Mouse (Mus musculus): ENCODE measurements around the gene Psenen. TPM values are rescaled to one million over a fixed set of nuclear protein-coding genes. Genes with fewer than 3 reads are reported as not detected.

Psenen gene
- total RNA-seq, 2 experiments from 2014 or later: 162 to 216 TPM

DNA sequence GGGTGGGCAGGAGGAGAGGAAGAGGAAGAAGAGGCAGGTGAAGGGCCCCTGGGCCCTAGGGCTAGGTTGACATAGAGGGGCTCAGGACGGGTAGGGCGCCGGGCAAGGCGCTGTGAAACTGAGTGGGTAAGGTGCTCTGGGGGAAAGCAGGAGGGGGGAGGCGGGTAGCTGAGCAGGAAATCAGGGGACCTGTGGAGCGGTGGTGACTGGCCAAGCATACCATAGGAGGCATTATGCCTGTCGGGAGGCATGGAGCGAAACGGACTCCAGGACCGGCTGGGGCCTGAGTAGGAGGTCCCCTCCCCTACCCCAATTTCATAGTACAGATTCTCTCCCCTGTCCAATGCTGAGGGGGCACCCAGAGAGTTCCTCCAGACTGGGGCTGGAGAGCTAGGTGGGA, 40.6 kb downstream of the Psenen start:
- ATAC-seq (ENCODE audit: poor library complexity, severe bottlenecking): no peak

DNA sequence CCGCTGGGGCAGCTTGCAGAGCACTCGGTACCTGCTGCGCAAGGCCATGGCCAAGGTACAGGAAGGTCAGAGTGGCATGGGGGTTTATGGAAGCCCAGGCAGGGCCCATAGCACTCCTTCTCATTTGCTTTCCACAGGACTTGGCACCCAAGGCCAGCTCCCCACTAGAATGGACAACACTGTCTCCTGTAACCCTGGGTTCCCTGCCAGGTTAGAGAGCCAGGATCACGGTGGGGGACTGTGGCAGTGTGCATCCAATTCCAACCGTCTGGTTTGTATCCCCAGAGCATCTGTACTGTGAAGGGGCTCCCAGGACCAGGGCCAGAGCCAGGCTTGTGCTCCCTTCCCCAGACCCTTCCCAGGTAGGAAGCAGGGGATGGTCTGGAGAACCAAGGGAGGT, 42.6 kb downstream of the Psenen start:
- ATAC-seq (ENCODE audit: poor library complexity, severe bottlenecking): no peak

DNA sequence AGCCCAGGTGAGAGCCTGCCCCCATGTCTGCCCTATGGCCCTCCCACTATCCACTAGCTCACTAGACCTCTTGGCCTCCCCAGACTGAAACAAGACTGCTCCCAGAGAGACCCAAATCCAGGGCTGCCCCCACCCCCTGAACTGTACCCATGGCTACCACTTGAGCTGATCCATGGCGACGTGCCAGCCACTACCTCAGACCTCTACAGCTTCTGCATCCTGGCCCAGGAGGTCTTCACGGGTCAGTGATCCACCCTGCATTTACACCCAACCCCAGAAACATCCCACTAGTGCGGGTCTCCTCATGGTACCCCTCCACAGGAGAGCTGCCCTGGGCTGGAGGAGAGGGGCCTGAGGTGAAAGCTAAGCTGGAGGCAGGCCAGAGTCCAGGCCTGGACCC, 43.0 kb downstream of the Psenen start:
- ATAC-seq (ENCODE audit: poor library complexity, severe bottlenecking): no peak

DNA sequence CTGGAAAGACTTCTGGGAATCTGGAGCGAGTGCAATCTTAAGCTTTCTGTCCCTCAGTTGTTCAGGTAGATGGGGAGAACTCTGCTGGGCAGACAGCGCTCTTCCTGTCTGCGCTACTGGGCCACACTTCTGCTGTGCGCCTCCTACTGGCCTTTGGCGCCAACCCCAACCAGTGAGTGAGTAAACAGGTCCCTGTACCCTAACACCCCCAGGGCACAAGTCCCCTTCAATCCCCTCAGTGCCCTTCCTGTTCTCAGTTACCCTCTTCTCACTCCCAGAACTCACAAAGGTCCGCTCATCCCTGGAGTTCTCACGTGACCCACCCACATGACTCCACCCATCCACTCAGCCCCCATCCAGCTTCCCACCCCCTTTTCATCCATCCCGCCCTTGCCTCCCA, 45.1 kb downstream of the Psenen start:
- ATAC-seq (ENCODE audit: poor library complexity, severe bottlenecking): no peak

DNA sequence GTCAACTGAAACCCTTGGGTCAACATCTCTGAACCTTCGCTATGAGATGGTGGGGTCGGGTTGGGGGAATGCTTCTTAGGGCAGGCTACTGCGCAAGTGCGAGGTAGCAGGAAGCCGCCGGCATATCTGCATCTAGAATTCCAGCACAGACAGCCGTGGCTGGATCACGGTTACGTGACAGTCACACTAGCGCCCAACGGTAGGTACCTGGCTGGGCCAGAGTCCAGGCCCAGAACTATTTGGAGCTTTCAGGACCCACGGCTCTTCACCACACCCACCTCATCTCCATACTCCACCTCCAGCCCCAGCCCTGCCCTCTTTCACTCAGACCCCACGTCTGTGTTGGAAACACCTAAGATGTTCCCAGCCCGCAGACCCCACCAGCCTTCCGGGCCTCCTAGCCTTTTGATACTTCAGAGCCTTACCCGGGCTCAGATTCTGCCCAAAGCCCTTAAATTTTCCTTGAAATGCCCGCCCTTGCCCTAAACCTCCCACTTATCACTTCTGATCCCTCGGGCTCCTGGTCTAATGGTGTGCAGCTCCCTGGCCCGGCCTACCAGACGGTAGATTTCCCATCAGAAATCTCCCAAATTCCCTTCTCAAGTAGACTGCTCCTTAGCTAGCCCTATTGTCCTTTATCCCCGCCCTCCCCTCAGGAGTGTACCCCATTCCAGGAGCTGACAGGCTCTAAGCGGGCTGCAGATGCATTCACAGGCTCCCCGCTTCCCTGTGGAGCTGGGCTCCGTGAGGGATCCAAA, 48.2 kb downstream of the Psenen start:
- no peak for ATAC-seq (ENCODE audit: poor library complexity, severe bottlenecking)

Other genes starting within 250 kb of the Psenen start
Only the 30 nearest of the 33 such genes appear.
- gene Lrfn3, start 200.9 kb downstream of the Psenen start, total RNA-seq (2015): 0.11 TPM in 1 of 2 replicates, not detected in the other
- not detected in 2 replicates for gene Lrfn3, start 200.9 kb downstream of the Psenen start, total RNA-seq (2017)
- gene Tyrobp, start 149.9 kb downstream of the Psenen start, total RNA-seq (2015): 2,723 and 2,838 TPM in 2 replicates
- 1,463 and 1,715 TPM in 2 replicates for gene Tyrobp, start 149.9 kb downstream of the Psenen start, total RNA-seq (2017)
- 45.8 and 47.6 TPM in 2 replicates for gene Hcst, start 143.8 kb downstream of the Psenen start, total RNA-seq (2015)
- 13.3 and 18.5 TPM in 2 replicates for gene Hcst, start 143.8 kb downstream of the Psenen start, total RNA-seq (2017)
- gene Nfkbid, start 141.9 kb downstream of the Psenen start, total RNA-seq (2015): 23.0 and 28.6 TPM in 2 replicates
- gene Nfkbid, start 141.9 kb downstream of the Psenen start, total RNA-seq (2017): 13.3 and 17.2 TPM in 2 replicates
- 0.07 and 0.25 TPM in 2 replicates for gene Aplp1, start 118.1 kb downstream of the Psenen start, total RNA-seq (2015)
- gene Aplp1, start 118.1 kb downstream of the Psenen start, total RNA-seq (2017): 0.08 TPM in 1 of 2 replicates, not detected in the other
- not detected in 2 replicates for gene Kirrel2, start 105.9 kb downstream of the Psenen start, total RNA-seq (2015)
- 0.07 TPM in 1 of 2 replicates, not detected in the other for gene Kirrel2, start 105.9 kb downstream of the Psenen start, total RNA-seq (2017)
- gene Nphs1, start 105.3 kb downstream of the Psenen start, total RNA-seq (2015): not detected in 2 replicates
- gene Nphs1, start 105.3 kb downstream of the Psenen start, total RNA-seq (2017): 0.29 TPM in 1 of 2 replicates, not detected in the other
- not detected in 2 replicates for gene Prodh2, start 70.0 kb downstream of the Psenen start, total RNA-seq (2015)
- gene Prodh2, start 70.0 kb downstream of the Psenen start, total RNA-seq (2017): not detected in 2 replicates
- gene Arhgap33, start 28.6 kb downstream of the Psenen start, total RNA-seq (2015): 7.0 and 10.6 TPM in 2 replicates
- gene Arhgap33, start 28.6 kb downstream of the Psenen start, total RNA-seq (2017): 3.1 and 4.9 TPM in 2 replicates
- 10.7 and 11.0 TPM in 2 replicates for gene Hspb6, start 11.4 kb downstream of the Psenen start, total RNA-seq (2015)
- 3.8 and 5.2 TPM in 2 replicates for gene Hspb6, start 11.4 kb downstream of the Psenen start, total RNA-seq (2017)
- gene Proser3, start 11.3 kb downstream of the Psenen start, total RNA-seq (2015): 3.6 and 6.6 TPM in 2 replicates
- gene Proser3, start 11.3 kb downstream of the Psenen start, total RNA-seq (2017): 2.4 and 2.6 TPM in 2 replicates
- 54.7 and 64.1 TPM in 2 replicates for gene Lin37, start 3.8 kb downstream of the Psenen start, total RNA-seq (2015)
- gene Lin37, start 3.8 kb downstream of the Psenen start, total RNA-seq (2017): 13.0 and 22.4 TPM in 2 replicates
- 15.2 and 19.6 TPM in 2 replicates for gene U2af1l4, start 326 bp downstream of the Psenen start, total RNA-seq (2015)
- gene U2af1l4, start 326 bp downstream of the Psenen start, total RNA-seq (2017): 63.3 and 69.7 TPM in 2 replicates
- gene Gm49396, start 283 bp downstream of the Psenen start, total RNA-seq (2015): 1.0 and 2.1 TPM in 2 replicates
- 3.6 and 3.8 TPM in 2 replicates for gene Gm49396, start 283 bp downstream of the Psenen start, total RNA-seq (2017)
- gene Igflr1, start 1.8 kb upstream of the Psenen start, total RNA-seq (2015): 4.6 and 8.0 TPM in 2 replicates
- not detected in 2 replicates for gene Igflr1, start 1.8 kb upstream of the Psenen start, total RNA-seq (2017)
- 60.9 and 78.2 TPM in 2 replicates for gene Kmt2b, start 25.1 kb upstream of the Psenen start, total RNA-seq (2015)
- gene Kmt2b, start 25.1 kb upstream of the Psenen start, total RNA-seq (2017): 8.0 and 24.3 TPM in 2 replicates
- 0.78 TPM in 1 of 2 replicates, not detected in the other for gene Zbtb32, start 35.3 kb upstream of the Psenen start, total RNA-seq (2015)
- 2.0 and 2.9 TPM in 2 replicates for gene Zbtb32, start 35.3 kb upstream of the Psenen start, total RNA-seq (2017)
- gene Upk1a, start 49.2 kb upstream of the Psenen start, total RNA-seq (2015): 0.60 TPM in 1 of 2 replicates, not detected in the other
- not detected in 2 replicates for gene Upk1a, start 49.2 kb upstream of the Psenen start, total RNA-seq (2017)
- gene Cox6b1, start 62.5 kb upstream of the Psenen start, total RNA-seq (2015): 305 and 323 TPM in 2 replicates
- gene Cox6b1, start 62.5 kb upstream of the Psenen start, total RNA-seq (2017): 441 and 447 TPM in 2 replicates
- gene Etv2, start 72.2 kb upstream of the Psenen start, total RNA-seq (2015): not detected in 2 replicates
- gene Etv2, start 72.2 kb upstream of the Psenen start, total RNA-seq (2017): 0.59 TPM in 1 of 2 replicates, not detected in the other
- gene Rbm42, start 86.7 kb upstream of the Psenen start, total RNA-seq (2015): 50.2 and 50.4 TPM in 2 replicates
- gene Rbm42, start 86.7 kb upstream of the Psenen start, total RNA-seq (2017): 41.3 and 46.6 TPM in 2 replicates
- 22.4 and 22.9 TPM in 2 replicates for gene Haus5, start 101.4 kb upstream of the Psenen start, total RNA-seq (2015)
- 17.0 and 18.7 TPM in 2 replicates for gene Haus5, start 101.4 kb upstream of the Psenen start, total RNA-seq (2017)
- gene Pmis2, start 108.0 kb upstream of the Psenen start, total RNA-seq (2015): not detected in 2 replicates
- gene Pmis2, start 108.0 kb upstream of the Psenen start, total RNA-seq (2017): not detected in 2 replicates
- gene 2200002J24Rik, start 135.3 kb upstream of the Psenen start, total RNA-seq (2015): not detected in 2 replicates
- gene 2200002J24Rik, start 135.3 kb upstream of the Psenen start, total RNA-seq (2017): not detected in 2 replicates
- gene Atp4a, start 148.6 kb upstream of the Psenen start, total RNA-seq (2015): 0.71 and 1.3 TPM in 2 replicates
- 0.04 TPM in 1 of 2 replicates, not detected in the other for gene Atp4a, start 148.6 kb upstream of the Psenen start, total RNA-seq (2017)
- 86.7 and 96.5 TPM in 2 replicates for gene Tmem147, start 165.9 kb upstream of the Psenen start, total RNA-seq (2015)
- gene Tmem147, start 165.9 kb upstream of the Psenen start, total RNA-seq (2017): 27.8 and 31.4 TPM in 2 replicates
- gene Gapdhs, start 180.1 kb upstream of the Psenen start, total RNA-seq (2015): not detected in 2 replicates
- gene Gapdhs, start 180.1 kb upstream of the Psenen start, total RNA-seq (2017): not detected in 2 replicates
- 0.22 and 3.2 TPM in 2 replicates for gene Sbsn, start 187.8 kb upstream of the Psenen start, total RNA-seq (2015)
- 0.49 and 0.88 TPM in 2 replicates for gene Sbsn, start 187.8 kb upstream of the Psenen start, total RNA-seq (2017)
- 15.1 and 17.1 TPM in 2 replicates for gene Dmkn, start 200.1 kb upstream of the Psenen start, total RNA-seq (2015)
- 24.6 and 25.7 TPM in 2 replicates for gene Dmkn, start 200.1 kb upstream of the Psenen start, total RNA-seq (2017)
- gene Krtdap, start 224.3 kb upstream of the Psenen start, total RNA-seq (2015): not detected in 2 replicates
- gene Krtdap, start 224.3 kb upstream of the Psenen start, total RNA-seq (2017): not detected in 2 replicates